Mouse (Mus musculus) testis, postnatal 14 days (tissue): ENCODE results near the gene Itga5.

Experiments
- DNase-seq: peaks from one replicate; pipeline ENCODE4 v3.0.0; 2021; ENCODE audit warnings: low spot score

The Itga5 gene

DNA sequence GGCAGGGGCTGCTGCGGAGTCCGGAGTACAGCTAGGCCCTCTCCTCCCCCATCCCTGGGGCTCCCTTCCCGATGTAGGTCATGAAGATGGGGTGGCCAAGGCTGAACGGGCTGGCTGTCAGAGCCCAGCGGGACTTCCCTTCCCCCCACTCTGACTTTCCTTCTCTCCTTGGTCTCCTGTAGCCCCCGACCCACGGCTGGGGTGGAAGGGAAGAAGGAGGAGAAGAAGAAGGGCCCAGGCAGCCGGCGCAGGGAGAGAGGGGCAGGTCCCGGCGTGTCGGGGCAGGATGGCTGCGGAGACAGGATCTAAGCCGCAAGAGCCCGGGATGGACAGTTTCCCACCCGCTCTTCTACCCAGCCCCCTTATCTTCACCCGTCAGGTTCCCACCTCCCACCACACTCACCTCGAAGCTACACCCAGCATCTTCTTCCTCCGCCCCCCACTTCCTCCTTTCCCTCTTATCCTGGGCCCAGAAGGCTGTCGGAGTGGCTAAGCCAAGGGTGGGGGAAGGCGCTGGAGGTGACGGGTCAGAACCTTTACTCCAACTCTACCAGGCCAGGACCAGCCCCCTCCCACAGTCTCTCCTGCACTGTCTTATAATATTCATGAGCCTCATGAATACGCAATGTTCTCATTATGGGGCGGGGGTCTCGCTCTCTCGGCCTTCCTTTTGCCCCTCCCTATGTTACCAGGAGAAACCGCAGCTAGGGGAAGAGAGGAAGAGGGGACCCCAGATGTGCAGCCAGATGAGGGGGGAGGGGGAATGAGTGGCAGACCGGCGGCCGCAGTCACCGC, 27.2 kb downstream of the Itga5 start:
- DNase-seq, result no peak

DNA sequence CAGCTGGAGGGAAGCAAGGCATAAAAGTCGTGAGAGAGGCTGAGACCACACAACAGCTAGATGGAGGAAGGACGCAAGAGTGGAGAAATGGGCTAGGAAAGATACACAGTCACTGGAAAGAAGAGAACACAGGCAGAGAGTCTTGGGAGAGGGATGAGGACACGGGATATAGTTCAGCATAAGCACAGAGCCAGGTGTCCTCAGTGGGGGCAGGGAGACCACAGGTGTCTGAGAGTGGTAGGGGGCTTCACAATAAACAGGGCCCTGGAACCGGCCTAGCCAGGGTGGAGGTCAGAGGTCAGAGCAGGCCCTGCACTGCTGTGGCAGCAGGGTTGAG, 27.8 kb downstream of the Itga5 start:
- DNase-seq, result no peak

DNA sequence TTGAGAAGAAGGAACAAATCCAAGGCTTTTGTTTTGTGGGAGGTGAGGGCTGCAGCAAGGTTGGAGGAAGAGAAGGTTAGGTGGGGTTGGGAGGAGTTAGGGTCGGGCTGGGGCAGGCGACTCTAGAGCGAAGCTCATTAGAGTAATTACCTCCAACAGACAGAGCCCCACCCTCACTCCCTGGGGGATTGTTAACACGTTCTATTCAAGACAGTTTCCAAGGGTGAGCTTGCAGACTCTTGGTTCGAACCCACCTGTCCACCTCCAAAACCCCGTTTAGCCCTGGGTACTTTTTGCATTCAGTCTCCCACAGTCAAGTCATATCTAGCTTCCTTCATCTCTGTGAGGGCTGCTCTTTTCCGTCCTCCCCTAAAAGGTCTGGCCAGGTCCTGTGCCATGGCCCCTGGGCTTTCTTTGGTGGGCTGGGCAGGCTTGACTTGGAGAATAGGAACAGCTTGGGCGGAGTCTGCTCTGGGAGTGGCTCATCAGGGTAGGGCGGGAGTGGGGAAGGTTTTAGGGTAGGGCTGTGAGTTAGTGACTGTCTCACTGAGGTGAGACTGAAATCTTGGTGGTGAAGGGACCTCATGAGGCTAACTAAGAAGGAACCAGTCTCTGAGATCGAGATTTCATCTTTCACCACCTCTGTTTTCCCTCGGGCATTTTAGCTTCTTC, 29.4 kb downstream of the Itga5 start:
- no peak for DNase-seq

DNA sequence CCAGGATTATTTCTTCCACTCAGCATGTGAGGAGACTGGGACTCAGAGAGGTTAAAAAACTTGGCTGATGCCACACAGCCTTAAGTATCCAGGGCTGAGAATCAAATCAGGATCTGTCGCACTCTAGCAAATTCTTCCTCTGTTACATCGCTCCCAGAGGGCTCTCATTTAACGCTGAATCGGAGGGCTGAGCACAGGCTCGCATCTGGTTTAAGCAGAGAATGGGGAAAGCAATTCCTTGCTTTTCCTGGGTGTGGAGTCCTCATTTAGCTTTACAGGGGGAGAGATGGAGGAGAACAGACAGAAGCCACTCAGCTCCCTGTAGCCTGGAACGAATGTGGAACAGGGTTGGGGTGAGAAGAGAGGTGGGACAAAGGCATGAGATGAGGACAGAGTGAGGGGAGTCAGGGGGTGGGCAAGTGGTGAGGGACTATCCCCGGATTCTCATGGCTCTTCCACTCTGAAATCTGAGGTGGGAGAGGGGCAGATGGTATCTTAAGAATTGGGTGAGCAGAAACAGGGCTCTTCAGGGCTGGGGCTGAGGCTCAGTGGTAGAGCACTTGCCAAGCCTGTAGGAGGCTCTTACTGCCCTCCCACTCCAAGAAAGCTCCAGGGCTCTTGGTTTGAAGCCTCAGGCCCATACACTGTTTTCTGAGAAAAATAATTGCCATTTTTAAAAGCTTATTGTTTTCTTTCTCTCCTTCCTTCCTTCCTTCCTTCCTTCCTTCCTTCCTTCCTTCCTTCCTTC, 30.9 kb downstream of the Itga5 start:
- no peak for DNase-seq

DNA sequence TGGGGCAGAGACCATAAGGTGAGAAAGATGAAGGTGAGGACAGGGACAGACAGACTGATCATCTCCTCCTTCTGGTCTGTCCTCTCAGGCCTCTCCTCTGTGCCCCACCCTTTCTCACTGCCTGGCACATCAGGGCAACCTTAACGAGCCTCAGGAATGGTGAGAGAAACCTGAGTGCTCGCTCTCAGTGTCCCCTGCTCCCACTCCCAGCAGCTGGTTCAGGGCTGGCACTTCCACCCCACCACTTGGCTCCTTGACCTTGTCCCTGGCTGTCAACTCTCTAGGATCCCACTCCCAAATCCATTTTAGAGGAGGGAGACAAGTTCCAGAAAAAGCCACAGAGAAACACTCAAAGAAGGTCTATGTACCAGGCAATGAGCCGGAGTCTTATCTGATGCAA, 31.5 kb downstream of the Itga5 start:
- no peak for DNase-seq

DNA sequence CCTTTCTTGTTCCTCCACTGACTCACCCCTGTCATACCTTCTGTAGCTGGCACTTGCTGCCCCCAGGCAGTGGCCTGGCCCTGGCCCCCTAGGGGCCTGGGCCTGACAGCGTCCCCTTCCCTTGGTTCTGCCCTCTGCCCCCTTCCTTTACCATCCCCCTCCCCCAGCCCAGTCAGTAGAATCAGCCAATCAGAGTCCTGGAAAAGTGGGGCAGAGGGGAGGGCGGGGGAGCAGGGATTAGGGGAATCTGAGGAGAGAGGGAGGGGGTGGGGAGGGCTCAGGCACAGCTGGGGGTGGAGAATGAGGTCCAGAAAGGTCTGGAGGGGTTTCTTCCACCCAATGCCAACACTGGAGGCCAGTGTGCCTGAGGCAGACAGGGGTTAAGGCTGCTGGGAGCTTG, 32.4 kb downstream of the Itga5 start:
- no peak for DNase-seq

DNA sequence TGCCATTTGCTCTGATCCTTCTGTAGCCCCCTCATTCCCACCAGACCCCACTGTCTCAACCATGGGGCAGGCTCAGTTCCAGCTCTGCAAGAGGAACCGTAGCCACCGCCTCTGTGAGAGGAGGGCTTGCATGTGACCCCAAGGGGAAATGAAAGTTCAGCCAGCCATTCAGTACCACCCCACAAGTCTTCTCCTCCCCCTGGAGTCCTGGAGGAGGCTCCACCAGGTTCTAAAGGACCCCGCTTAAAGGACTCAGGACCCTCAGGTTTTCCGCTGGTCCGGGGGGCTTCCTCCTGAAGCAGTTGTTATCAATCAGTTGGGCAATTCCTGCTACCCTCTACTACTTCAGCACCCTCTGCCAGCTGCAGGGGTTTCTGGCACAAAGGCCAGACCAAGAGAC, 32.8 kb downstream of the Itga5 start:
- DNase-seq, result no peak

DNA sequence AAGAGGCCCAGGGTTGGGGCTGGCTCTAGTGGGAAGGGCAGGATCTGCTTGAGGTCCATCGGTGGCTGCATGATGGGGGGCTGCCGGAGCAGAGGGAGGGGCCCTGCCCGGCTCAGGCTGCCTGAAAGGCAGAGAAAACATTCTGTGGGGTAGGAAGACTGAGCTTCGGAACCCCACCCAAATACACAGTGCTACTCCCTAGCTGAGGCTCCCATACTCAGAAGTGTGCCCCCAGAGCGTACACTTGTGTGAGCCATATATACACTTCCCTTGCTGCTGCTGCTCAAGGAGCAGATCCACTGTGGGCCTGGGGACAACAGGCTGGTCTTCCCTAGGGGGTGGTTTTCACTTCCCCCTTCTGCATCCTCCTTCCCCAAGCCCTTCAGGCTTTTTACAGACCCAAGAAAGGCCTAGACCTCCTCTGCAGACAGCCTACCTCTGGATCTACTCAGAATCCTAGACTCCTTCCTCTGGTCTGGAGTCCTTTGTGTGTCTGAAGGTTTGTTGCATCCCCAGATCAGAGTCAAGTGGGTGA, 33.4 kb downstream of the Itga5 start:
- no peak for DNase-seq

DNA sequence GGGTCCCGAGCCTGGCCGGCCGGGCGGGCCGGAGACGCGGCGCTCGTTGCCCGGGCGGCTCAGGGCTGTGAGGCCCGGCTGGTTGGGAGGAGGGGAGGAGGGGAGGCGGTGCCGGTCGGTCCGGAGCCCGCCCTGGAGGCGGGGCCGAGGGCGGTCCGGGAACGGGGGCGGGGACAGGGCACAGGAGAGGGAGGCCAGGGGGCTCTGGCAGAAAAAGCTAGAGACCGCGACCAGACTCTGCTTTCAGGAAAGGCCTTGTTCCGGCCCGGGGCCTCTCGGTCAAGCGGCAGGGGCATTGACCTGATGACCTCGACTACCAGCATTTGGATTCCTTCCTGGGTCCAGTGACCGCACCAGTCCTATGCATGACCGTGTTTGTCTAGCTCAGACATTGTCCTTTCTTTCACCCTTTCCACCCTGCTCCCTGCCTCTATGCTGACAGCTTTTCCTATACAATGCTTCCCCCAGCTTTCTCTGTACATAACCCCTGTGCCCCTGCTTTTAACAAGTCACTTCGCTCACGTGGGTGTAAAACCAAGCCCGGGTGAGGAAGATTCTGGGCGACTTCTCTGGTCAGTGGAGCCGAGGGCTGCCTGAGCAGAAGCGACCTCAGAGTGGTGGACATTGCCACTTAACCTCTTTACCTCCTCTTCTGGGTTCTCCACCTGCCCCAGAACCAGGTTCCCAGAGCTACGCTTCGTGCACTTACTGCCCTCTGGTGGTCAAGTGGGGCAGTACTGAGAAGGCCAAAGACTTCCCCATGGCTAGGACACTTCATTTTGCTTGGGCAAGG, 42.9 kb downstream of the Itga5 start:
- peak; percentile 88 for DNase-seq

DNA sequence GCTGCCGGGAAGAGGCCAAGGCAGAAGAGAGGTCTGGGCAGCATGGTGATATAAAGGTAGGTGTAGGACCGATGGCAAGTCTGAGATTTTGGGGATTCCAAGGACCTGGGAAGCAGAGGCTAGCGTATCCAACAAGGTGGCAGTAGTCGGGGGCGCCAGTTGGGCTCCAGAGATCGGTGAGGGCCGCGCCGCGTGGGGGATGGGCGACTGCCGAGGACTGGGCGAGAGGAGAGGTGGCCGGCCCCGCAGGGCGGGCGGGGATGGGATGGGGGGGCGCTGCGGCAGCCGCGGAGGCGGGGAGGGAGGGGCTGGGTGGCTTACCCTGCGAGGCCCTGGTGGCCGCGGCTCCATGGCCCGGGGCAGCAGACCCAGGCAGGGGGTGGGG, 43.5 kb downstream of the Itga5 start:
- DNase-seq, result peak; percentile 75

DNA sequence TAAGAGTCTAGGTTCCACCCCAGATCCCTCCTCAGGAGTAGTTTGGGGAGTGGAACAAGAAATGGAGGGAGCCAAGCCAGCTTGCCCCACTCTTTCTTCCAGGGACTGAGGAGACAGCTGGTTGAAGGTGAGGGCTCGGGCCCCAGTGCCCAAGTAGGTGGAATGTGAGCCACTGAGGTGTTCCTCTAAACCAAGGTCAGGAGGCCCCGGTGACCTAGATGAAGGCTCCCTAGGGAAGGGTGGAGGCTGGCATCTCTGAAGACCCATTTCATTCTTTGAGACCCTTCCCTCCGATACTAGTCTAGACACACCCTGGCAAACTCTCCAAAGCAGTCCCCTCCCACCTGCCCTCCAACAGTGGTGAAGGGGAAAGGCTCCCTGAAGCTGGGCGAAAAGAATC, 44.2 kb downstream of the Itga5 start:
- no peak for DNase-seq

DNA sequence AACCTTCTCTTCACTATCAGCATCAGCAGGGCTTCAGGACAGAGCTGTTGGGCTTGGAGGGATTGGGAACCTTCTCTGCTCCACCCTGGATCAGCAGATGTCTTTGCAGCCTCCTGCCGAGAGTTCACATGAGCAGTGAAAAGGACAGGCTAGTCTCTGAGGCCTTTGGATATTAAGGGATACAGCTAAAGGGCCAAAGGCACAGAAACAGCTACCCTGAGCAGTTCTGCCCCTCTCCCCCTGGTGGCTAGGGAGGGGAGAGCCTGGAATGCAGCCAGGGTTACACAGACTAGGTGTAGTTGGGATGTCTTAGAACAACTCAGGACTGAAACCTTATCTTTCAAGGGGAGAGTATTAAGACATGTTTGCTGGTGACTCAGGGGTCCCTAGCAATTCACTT, 45.5 kb downstream of the Itga5 start:
- DNase-seq, result no peak

DNA sequence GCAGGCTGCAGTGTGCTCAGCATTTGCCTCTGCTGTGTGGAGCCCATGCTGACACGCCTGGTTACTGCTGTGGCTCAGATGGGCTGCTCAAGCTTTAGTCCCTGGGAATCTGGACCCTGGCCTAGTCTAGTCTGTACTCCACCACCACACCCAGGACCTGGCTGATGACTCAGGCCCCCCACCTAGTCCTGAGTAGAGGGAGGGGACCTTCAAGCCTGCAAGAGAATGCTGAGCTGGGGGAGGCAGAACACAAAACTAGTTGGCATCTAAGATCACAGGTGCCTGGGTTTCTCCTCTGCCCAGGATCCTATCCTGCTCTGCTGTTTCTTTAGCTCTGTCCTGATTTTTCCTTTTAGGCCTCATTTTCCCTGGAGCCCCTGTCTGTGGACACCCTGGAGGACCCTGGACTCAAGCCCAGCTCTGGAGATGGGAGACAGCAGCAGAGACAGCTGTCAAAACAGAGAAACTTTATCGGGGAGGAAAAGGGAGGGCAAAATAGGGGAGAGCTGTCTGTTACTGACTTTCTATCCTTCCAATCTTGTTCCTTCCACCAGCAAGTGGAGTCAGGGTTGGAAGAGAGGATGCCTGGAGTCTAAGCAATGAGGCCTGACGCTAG, 48.3 kb downstream of the Itga5 start:
- no peak for DNase-seq

DNA sequence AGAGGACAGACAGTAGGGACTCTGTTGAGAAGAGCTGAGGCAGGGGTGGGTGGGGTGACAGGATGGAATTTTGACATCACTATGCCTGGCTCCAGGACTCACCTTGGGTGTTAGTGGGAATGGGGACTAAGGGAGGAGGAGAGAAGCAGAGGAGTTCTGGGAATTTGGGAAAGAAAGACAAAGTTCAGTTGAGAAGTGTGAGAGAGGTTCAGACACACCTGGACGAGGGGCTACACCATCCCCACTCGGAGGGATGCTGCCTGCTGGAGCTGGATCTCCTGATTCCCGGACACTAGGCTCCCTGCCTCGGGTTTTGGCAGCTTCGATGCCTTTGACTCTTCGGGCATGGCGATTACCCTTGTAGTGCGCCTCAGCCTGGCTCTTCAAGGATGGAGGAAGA, 48.8 kb downstream of the Itga5 start:
- DNase-seq, result no peak

DNA sequence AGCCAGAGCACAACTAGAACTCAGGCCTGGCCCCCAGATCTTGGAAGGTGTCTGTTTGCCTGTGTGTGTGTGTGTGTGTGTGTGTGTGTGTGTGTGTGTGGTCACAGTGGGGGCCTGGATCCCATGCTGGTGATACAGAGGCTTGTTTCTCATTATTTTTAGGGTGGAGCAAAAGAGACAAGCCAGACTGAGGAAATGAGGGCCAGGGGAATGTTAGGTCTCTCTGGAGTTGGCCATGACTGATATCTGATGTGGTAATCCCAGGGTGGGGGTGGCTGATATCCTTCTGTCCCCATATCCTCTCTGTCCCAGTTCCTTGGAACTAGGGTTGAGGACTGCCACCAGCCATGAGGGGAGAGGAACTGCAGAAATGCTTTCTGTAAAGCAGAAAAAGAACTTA, 49.4 kb downstream of the Itga5 start:
- DNase-seq, result no peak

DNA sequence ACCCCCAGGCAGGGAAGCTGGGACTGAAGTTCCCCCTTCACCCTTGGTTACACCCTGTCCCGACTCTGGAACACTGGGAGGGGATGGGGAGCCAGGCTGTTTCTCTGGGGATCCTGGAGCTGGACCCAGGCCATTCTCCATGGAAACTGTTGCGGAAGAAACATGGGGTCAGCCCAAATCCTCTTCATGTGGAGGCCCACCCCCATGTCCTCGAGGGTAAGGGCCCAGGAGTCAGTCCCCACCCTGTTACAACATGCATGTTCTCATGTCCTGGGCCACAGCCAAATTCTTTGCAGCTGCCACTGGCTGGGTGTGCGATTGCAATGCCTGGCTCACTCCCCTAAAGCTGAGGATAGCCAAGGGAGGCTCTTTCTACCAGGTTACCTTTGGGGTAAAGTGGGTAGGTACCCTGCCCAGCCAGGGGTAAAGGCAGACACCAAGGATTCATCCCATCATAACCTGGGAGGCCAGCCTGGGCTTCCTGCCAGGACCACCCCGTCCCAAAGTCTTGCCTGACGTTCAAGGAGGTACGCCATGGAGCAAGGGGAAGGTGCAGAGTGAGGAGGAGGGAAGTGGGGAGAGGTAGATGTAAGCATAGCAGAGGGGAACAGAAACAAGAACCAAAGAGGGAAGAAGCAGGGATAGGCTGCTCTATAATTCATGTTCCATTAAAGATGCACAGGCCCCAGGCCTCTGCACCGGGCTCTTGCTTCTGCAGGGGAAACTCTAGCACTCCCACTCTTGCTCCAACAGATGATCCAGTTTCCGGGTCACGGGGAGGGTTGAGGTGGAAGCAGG, 50.4 kb downstream of the Itga5 start:
- DNase-seq, result no peak

DNA sequence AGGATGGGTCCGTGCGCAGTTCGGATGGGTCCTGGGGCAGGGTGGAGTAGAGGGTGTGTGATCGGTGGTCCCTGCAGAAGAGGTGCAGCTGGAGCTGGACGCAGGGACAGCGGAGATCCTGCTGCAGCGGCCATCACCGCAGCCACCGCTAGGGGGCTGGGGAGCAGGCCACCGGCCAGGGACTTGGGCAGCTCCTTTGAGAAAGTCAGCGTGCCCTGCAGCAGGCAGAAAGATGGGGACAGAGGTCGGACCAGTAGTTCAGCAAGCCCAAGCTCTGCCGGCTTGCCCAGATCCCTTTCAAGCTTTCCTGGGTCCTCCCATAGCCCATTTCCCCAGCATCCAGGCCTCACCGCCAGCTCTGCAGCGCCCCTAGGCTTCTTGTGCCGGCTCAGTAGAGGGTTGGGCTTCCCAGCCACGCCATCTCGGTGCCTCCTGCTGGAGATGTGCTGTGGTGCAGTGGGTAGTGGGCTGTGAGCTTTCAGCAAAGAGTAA, 51.5 kb downstream of the Itga5 start:
- no peak for DNase-seq

DNA sequence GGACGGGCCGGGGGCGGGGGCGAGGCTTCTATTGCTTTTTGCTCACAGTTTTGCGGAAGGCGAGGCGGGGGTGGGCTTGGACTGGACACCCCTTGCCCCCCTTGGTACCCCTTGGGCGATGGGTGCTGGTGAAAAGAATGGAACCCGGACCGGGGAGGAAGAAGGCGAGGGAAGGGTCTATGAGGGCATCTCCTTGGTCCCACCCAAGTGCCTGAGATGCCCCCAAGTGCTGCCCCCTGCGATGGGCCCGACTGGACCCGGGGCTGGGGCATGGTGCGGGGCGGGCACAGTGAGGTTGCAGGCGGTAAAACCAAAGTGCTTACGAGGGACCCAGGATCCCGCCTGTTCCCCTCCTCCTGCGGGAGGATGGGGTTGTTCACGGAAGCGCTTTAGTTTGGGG, 52.4 kb downstream of the Itga5 start:
- no peak for DNase-seq

DNA sequence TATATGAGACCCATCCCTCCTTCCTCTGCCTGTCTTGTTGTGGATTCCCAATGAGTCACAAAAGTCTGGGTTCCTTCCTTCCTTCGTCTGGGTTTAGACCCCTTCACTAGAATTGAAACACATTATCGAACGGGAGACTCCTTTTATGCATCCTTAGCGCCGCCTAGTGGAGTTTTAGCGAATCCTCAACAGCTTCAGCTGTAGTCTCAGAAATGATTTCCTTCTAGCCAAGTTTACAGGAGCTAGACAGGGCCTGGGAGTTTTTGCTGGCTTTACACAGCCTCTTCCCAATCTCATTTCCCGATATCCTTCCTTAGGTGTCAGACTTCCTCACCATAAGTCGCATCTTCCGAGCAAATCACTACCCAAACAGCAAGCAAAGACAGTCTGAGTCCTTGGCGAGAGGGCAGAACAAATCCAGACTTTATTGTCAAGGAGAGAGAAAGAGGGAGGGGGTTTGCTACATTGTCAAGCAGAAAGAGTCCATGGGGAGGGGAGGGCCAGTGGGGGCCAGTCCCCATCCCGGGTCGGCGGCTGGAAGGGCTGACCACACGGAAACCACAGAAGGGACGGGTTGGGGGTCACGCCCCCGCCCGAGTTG, 53.0 kb downstream of the Itga5 start:
- peak; percentile 73 for DNase-seq

DNA sequence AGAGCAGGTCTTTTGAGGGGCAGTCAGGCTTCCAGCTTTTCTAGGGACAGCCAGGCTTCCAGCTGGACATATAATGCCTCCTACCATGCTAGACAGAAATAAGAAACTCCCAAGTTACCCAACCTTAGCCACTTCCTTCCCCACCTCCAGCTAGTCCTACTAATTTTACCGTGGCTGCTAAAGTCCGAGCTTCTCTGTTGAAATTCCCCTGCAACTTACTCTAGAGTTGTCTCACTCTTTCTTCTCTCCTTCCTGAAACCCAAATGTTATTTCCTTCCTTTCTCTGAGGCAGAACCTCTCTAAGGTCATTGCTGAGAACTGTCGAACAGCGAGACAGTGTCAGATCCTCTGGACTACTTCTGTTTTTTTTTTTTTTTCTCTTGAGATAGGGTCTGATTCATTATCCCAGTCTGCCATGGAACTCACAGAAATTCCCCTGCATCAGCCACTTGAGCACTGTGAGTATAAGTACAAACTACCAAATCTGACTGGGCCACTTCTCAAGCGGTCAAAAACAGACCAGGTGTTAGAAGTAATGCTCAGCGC, 56.1 kb downstream of the Itga5 start, which contains the start of gene Gpr84:
Gene Gpr84 (minus strand): TSS at position 248 of the 546 bp plus-strand sequence.
- no peak for DNase-seq
